Mouse (Mus musculus): ENCODE measurements around the gene Nek3.

- no peak for TF ChIP-seq EP300 (optimal IDR thresholded peaks at IDR 0.05)
- peak; percentile 67 for TF ChIP-seq CTCF (IDR thresholded peaks at IDR 0.05; ENCODE audit: low read depth)
Observed at GRCm38 (mm10) chr8:22091568-22091967, 74.7 kb downstream of the Nek3 start.
